Mouse (Mus musculus): ENCODE measurements around the gene Hist1h2ba. TPM values are rescaled to one million over a fixed set of nuclear protein-coding genes. Genes with fewer than 3 reads are reported as not detected.

The Hist1h2ba gene
- total RNA-seq (2022): not detected

DNA sequence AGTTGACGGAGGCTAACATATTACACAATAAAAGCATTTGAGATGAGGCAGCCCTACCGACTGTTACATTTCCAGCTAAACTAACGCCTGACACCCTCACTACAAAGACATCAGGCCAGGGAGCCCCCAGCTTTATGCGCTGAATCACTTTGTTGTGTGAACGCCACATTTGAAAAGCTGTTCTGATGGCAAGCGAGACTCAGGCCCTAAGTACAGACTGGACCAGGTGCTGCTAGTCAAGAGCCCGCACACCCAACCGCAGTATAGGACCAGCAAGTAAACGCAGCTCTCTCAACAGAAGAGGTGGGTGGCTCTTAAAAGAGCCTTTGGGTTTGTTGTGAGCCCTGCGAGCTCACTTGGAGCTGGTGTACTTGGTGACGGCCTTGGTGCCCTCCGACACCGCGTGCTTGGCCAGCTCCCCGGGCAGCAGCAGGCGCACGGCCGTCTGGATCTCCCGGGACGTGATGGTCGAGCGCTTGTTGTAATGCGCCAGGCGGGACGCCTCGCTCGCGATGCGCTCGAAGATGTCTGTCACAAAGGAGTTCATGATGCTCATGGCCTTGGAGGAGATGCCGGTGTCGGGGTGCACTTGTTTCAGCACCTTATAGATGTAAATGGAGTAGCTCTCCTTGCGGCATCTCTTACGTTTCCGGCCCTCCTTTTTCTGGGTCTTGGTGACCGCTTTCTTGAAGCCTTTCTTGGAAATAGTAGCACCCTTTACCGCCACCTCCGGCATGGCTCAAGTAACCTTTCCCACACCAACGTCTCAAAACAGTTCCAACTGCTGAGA lies at the start of gene Hist1h2ba:
Gene Hist1h2ba, minus strand, starts transcription at position 736 of the 790 bp plus-strand sequence.
- no peak for DNase-seq (ENCODE audit: low spot score in 2 of 2)

DNA sequence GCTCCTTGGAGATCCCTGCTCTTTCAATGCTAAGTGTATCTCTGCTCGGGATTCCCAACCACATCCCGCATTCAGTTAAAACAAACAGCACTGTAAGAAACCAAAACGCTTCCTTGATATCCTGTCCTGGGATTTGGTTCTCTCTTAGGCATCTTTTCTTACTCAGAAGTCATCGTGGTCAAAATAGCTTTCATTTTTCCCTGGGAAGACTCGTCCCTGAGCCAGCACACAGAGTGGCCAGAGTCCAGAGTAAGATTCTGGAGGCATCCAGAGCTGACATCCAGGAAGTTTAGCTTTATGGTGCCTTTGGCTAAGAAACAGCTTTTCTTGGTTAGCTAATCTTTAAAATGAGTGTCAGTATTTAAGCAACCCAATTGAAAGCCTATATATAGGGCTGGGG lies 38.3 kb upstream of the Hist1h2ba start:
- no peak for DNase-seq (ENCODE audit: low spot score in 2 of 2)

DNA sequence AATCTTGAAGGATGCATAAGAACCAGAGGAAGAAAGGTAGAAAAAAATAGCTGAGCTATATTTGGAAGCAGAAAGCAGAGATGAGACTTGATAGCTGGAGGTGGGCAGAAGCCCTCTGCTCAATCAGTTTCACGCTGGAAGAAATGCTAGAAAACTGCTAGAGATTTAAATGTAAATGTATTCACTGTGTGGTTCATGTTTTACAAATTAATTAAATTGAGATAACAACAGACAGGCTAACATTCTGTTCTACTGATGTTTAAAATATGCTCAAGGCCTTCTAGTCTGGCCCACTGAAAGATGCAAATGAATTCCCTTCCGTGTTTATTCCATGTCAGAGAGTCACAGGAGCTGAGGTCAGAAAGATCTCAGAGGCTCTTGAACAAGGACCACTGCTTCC lies 37.9 kb upstream of the Hist1h2ba start:
- DNase-seq (ENCODE audit: low spot score in 2 of 2): no peak

DNA sequence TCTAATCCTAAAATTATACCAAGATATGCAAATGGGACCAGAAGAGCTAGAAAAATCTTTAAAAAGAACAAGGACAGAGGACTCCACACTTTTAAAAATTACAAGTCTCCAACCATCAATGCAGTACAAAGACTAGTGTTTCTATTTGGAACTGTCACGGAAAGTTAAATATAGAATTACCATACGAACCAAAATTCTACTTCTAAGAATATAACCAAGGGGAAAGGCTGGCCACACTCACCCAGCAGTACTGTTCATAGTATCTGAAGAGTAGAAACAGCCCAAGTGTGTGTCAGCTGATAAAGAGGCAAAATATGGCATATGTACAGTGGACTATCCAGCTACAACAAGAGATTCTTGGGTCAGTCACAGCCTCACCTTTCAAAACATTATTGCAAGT lies 31.0 kb upstream of the Hist1h2ba start:
- no peak for DNase-seq (ENCODE audit: low spot score in 2 of 2)

DNA sequence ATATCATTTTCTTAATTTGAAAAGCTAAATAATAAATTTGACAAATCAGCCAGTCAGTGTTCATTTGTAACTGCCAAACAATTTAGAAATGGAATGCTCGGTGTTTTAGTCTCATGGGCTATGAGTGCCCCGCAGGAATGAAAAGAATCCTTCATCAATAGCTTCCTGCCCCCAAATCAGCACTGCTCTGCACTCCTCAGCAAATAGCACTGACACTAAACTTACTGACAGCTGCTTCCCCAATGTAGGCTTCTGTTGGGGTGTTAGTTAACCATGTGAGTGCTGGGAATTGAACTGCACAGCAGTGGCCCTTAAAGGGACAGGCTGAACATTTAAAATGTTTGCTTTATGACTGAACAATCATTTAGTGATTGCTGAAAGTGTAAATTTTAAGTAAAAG lies 25.8 kb upstream of the Hist1h2ba start:
- no peak for DNase-seq (ENCODE audit: low spot score in 2 of 2)

DNA sequence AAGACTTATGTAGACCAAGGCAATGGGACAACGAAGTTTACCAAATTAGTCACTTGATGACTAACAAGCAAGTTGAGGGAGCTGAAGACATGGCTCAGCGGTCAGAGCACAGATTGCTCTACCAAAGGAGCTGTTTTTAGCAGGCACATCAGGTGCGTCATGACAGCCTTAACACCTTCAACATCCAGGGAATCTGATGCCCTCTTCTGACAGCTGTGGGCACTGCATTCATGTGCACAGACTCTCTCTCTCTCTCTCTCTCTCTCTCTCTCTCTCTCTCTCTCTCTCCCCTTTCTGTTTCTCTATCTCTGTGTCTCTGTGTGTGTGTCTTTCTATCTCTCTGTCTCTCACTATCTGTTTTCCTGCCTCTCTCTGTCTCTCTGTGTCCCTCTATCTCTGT lies 17.0 kb upstream of the Hist1h2ba start:
- DNase-seq (ENCODE audit: low spot score in 2 of 2): no peak

DNA sequence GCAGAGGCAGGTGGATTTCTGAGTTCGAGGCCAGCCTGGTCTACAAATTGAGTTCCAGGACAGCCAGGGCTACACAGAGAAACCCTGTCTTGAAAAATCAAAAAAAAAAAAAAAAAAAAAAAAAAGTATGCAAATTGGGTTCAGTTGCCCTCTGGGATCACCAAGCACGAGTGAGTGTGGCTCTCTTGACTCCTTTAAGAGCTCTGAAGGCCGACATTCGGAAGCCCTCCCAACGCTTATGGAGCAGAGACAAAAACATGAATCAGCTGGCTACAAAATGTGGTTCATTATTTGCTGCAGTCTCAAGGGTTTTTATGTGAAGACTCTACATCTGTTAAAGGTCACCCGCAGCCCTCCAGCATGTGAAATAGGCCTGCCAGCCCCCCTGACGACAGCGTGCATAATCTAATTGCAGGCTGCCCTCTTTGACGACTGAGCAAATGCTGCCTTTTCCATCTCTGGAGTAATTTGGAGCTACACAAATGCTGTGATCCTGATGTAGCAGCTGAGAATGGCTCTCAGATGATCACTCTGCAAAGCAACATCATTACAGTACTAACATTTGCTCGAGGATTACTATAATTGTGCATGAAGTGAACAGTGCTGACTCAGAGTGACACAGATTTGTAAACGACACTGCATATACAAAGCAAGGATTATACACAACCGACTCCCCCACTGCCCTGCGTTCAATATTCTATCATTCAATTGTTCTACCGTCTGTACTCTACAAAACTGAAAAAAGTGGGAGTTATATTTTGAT lies 15.7 kb upstream of the Hist1h2ba start:
- DNase-seq (ENCODE audit: low spot score in 2 of 2): no peak

DNA sequence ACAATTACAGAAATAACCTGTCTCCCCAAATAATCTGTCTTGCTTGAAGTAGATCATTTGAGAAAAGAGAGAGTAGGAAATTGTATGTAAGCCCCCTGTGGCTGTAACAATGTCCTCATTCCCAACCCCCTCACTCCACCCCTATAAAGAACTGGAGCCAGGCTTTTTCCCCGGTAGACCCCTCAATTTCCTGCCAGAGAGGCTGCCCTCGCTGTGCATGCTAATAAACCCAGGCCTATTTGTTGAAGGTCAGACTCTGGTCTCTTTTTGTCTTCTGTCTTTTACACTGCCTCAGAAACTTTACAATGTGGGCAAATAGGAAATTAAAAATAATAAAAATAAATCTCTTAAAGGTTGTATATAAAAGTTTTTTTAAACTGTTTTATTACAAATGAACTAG lies 12.3 kb upstream of the Hist1h2ba start:
- no peak for DNase-seq (ENCODE audit: low spot score in 2 of 2)

DNA sequence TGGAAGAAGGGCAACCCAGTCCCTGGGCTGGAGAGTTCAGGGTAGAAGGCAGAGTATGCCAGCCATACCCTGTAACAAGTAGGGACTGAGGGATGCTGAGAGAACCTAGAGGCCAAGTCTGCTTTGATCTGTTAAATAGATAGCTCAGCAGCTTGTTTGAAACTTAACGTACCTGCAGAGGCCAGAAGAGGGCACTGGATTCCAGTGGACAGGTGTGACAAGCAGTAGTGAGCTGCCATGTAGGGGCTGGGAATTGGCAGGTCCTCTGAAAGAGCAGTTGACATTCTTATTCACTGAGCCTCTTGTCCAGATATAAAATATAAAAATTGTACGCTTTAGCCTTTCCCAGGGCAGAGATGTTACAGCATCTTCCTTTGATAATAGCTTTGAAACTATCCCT lies 8.9 kb upstream of the Hist1h2ba start:
- DNase-seq (ENCODE audit: low spot score in 2 of 2): no peak

DNA sequence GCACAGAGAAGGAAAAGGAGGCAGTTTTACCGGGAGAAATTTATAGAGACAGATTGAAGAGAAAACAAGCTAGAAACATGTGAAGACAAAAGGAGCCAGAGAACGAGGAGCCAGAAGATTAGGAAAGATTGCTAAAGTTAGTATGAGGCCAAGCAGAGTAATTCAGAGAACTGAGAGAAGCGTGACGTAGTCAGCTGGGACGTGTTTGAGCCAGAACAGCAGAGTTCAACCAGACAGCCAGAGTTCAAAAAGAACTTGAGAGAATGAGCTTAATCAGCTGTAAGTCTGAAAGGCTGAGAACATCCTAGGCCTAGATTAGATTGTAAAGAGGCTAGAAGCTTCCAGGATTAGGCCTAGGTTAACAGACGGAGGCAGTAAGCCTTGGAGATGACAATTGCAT lies 6.3 kb upstream of the Hist1h2ba start:
- no peak for DNase-seq (ENCODE audit: low spot score in 2 of 2)

DNA sequence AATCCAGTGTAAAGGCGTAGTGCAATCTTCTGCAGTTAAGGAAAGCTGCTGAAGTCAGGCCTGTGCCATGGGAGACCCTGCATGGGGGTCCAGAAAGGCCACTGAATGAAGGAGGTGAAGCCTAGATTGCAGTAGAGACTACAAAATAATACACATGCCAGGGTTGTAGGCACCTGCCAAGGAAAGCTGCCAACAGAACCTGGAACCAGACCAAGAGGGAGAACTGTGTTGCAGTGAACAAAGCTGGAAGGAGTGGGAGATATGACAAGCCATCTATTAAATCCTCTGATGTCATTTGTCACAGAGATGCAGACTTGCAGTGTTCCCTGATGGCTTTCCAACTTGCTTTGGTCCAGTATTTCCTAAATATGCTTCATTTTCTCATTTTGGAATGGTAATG lies 4.7 kb upstream of the Hist1h2ba start:
- no peak for DNase-seq (ENCODE audit: low spot score in 2 of 2)

DNA sequence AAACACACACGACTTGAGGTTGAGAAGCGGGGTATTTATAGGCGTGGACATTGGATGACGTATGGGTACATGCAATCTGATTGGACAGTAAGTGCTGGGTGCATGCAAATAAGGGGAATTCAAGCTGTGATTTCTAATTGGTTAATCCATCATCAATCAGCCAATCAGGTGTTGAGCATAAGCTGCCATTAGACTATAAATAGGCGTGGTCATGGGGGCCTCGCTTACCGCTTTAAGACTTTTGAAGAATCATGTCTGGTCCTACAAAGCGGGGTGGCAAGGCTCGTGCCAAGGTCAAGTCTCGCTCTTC lies 210 bp upstream of the Hist1h2ba start, which contains the start of gene Hist1h2aa:
Gene Hist1h2aa, plus strand, starts transcription at position 252 of the 310 bp plus-strand sequence.
- no peak for DNase-seq (ENCODE audit: low spot score in 2 of 2)

DNA sequence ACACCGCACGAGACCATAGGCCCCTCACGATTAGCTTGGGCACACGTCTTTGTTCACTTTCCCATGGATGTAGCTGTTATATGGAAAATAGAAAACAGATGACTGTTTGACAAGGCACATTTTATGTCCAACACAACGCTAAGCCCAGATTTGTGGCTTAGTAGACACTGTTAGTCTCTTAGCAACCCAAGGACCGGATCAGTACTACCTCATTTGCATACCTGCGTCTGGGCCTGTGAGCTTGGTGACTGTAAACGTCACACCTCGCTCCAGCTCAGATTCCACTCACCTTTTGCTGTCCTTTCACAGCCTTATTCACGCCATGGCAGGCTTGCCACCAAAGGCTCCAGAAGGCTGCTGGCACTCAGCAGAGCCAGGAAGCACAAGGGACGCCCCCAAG lies 3.1 kb downstream of the Hist1h2ba start:
- DNase-seq (ENCODE audit: low spot score in 2 of 2): no peak

DNA sequence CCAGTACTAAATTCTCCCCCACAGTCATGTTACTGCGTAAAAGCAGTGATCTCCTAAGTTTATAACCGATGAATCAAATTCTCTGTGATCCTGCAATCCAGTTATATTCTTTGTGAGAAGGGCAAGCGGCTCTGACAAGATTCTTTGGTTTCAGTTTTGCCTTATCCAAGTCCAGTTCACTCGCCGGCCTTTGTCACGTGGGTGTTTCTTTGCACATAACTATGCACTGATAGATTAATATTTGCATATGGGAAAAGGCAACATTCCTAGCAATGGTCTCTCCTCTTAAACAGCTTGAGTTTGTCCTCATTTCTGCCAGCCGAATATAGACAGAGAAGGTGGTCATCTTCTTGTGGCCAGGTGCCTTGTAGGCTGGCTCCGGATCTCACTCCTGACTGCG lies 3.5 kb downstream of the Hist1h2ba start:
- no peak for DNase-seq (ENCODE audit: low spot score in 2 of 2)

DNA sequence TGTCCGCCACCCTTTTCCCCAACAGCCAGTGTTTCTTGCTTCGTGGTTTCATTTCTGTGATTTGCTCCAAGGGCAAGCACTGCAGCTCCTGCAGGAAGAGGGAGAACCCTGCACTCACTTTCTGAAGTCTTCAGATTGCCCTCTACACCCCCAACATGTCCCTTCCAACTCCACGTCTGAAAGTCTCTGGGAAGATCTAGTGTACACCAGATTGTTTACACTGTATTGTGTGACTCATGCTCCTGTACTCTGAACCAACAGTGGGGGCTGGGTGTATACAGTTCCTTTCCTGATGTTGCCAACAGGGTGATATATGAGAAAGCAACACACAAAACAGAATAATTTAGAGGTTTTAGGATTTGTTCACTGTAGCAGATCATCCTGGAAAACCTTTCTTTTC lies 5.3 kb downstream of the Hist1h2ba start:
- DNase-seq (ENCODE audit: low spot score in 2 of 2): no peak

DNA sequence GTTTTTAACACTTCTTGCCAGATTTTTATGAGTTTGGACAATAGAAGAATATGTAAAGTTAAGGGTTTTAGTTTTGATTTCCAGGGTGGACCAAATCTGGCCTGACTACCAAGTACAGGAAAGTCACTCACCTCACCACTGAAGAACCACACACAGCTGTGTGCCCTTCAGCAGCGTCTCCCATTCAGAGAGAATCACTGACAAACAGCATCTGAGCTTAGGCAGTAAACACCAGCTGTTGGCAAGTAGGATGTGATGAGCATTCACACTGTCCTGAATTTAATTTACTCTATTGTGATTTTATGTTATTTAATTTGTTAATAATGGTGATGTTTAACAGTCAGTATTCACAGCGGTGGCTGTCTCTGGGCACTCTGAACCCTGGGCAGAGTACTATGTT lies 8.2 kb downstream of the Hist1h2ba start:
- no peak for DNase-seq (ENCODE audit: low spot score in 2 of 2)

DNA sequence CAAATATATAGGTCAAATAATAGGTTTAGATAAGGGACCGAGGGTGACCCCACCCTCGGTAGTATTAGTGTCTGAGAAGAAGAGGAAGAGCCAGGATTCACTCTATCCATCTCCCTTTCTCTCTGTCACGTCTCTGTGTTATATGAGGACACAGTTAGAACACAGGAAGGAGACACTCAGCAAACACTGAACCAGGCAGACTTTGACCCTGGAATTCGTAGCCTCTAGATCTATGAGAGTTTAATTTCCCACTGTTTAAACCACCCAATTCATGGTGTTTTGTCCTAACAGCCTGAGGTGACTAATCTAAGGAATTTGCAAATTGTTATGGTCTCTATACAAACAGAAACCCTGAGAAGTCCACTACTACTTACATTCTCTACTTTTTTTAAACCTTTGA lies 16.3 kb downstream of the Hist1h2ba start:
- no peak for DNase-seq (ENCODE audit: low spot score in 2 of 2)

DNA sequence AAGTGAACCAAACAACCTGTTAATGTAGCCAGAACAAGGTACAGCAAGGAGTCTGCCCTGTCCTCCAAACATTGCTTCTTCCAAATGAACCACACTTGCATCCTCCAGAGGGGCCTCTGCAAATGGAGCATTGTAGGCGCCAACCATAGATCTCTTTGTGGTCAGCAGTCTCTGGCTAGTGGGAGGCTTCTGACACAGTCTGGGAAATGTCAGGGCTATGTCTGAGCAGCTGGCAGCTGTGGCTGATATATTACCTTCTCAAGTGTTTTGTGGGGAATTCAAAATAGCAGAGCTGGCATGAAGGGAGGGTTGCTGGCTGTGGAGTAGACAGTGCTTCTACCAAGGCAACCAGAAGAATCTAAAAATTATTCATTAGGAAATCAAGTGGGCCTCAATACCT lies 17.8 kb downstream of the Hist1h2ba start:
- no peak for DNase-seq (ENCODE audit: low spot score in 2 of 2)

DNA sequence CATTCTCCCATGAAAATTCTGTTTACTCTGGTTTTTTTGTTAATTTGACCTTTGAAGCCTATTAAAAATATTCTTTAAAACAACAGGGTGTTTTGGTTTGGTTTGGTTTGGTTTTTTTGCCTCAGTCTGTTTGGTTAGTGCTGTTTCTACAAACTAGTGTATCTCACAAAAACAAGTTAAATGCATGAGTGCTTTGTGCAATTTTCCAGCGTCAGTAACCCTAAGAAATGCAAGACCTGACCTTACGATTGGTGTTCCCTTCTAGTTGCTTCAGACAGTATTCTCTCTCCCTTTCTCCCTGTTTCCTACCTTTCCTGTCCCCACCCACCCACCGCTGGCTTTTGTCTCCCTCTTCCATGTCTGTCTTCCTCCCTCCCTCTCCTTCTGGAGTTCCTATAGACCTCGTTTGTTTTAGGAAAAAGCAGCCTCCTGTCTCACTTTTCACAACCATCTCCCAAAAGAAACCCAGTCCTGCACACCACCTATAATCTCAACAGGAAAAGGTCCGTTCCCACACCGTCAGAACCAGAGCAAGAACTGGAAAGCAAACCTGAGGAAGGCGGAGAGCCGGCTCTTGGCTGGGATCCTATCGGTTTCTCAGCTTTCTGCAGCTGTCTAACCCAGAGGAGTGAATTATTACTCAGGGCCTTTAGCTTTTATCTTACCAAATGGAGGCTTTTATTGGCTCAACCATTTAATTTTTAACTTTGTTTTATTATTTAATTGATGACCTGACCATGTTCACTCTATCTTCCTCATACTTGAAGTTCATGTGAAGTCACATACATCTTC lies 19.4 kb downstream of the Hist1h2ba start, which contains the start of gene Slc17a4:
Gene Slc17a4, minus strand, starts transcription at position 634 of the 792 bp plus-strand sequence.
- no peak for DNase-seq (ENCODE audit: low spot score in 2 of 2)

DNA sequence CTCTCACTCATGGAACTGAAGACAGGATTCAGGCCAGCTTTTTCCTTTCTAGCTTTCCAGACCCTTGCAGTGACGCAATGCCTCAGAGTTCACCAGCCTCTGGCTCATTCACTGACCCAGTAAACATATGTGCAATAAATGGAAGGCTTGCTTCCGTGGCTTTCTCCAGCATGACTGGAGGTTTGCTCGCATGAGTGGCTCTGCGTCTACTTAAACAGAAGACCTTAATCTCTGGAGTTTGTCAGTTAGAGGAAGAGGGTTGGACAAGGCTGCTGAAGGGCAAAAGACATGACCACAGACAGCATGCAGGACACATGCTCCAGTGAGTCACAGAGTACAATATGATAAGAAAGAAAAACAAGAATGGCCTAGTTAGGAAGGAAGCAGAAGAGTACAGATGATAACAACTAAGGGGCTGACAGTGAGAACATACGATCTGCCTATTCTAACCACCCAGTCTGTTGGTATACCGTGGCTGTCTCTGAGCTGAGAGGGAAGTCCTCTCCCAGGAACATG lies 20.1 kb downstream of the Hist1h2ba start:
- no peak for DNase-seq (ENCODE audit: low spot score in 2 of 2)

DNA sequence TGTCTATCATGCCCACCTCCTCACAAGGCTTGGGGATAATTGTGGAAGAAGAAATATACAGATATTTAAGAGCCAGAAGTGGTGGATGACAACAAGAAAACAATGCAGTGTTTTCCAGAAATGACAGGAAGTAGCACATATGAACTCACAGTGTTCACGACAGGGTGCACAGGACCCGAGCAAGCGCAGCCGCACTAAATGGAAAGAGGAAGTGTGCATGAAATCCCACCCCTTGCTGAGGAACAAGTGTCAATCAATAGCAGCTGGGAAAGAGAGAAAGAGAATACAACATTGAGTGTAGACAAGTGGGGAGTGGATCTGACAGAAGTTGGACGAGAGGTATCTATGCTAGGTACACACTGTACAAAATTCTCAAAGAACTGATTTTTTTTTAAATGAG lies 22.6 kb downstream of the Hist1h2ba start:
- DNase-seq (ENCODE audit: low spot score in 2 of 2): no peak

DNA sequence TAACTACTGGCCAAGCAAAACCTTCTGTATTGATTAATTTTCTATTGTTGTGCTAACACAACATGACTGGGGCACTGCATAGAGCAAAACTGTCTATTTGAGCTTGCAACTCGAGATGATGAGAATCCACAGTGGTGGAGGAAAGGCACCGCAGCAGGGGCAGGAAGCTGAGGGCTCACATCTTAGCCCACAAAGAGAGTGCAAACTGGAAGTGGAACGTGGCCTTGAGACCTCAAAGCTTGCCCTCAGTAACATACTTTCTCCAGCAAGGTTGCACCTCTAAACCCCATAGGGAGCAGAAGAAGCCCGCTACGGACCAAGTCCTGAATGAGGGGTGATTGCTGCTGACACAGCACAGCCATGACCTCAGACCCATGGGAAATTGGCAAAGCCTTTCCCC lies 23.8 kb downstream of the Hist1h2ba start:
- no peak for DNase-seq (ENCODE audit: low spot score in 2 of 2)

All from left cerebral cortex, adult 8-10 months (tissue).